Mouse (Mus musculus): ENCODE measurements at regions not wholly inside any gene's neighbourhood (a gene's known extent, or its start where the extent isn't known, plus 50 kb on each side); places are given as distances from the start of the nearest gene placed in this dataset.

- H3K4me1 ChIP-seq (ENCODE audit: control insufficient read depth in 1 of 2, insufficient read depth in 2 of 2): no peaks in the 10 kb centered on the region
- TF ChIP-seq IRF4 (IDR thresholded peaks at IDR 0.05; ENCODE audit: low read depth, low read length) (no peak), JUN (IDR thresholded peaks at IDR 0.05; ENCODE audit: insufficient read depth, low read depth, low read length) (no peak), MXI1 (IDR thresholded peaks at IDR 0.05; ENCODE audit: low read depth, low read length) (no peak), TCF12 (IDR thresholded peaks at IDR 0.05; ENCODE audit: low read depth, low read length) (no peak), USF1 (IDR thresholded peaks at IDR 0.05; ENCODE audit: low read depth, low read length) (no peak), ETS1 (conservative IDR thresholded peaks at IDR 0.05; ENCODE audit: low read depth, low read length) (no peak), TBP (conservative IDR thresholded peaks at IDR 0.05; ENCODE audit: low read depth, low read length) (no peak), ZMIZ1 (IDR thresholded peaks at IDR 0.05; ENCODE audit: low read depth, low read length) (no peak), UBTF (IDR thresholded peaks at IDR 0.05; ENCODE audit: low read depth, low read length) (no peak), MAZ (IDR thresholded peaks at IDR 0.05; ENCODE audit: low read depth, low read length) (no peak)
- dilution Hi-C loops (cut with MboI; ENCODE audit: extremely low pct_ligation_motif_present, extremely low pct_unique_long_range_greater_than_20kb, low sequenced_read_pairs) (no loop called here), in situ Hi-C loops (cut with MboI; ENCODE audit: low pct_ligation_motif_present, low pct_unique_long_range_greater_than_20kb, low sequenced_read_pairs) (no loop called here)
- no peak overlapping the region for H3K9ac ChIP-seq (ENCODE audit: insufficient read depth, low read depth)
- peaks cover 77% of the 10 kb centered on the region for H3K9me3 ChIP-seq (replicated peaks; ENCODE audit: low read length)
- no peaks in the 10 kb centered on the region for H3K79me2 ChIP-seq (replicated peaks; ENCODE audit: control insufficient read depth, extremely low read depth, insufficient read depth, poor library complexity, severe bottlenecking)
- H3K36me3 ChIP-seq (replicated peaks in 1 of 2; ENCODE audit: control insufficient read depth in 1 of 2, insufficient read depth in 1 of 2, low read length in 1 of 2): no peaks in the 10 kb centered on the region
- no peak overlapping the region for H3K4me2 ChIP-seq (ENCODE audit: insufficient read depth, low read depth, poor library complexity, severe bottlenecking)
- H3K27ac ChIP-seq (ENCODE audit: insufficient read depth, low read depth): no peak overlapping the region
- DNase-seq (ENCODE audit: extremely low read depth): no peak
- no peaks in the 10 kb centered on the region for H3K27me3 ChIP-seq (replicated peaks)
- H3K4me3 ChIP-seq (replicated peaks in 1 of 3; ENCODE audit: low read depth in 2 of 3, low read length in 2 of 3, poor library complexity in 1 of 3): no peak overlapping the region
Observed at GRCm38 (mm10) chr6:93014534-93014933, 71.2 kb upstream of the Adamts9 start.

- no peak for TF ChIP-seq NRF1 (IDR thresholded peaks at IDR 0.05; ENCODE audit: low read depth, low read length)
- TF ChIP-seq SIN3A (IDR thresholded peaks at IDR 0.05; ENCODE audit: low read length): no peak
- TF ChIP-seq ELF1 (IDR thresholded peaks at IDR 0.05; ENCODE audit: low read depth, low read length): no peak
- TF ChIP-seq TBP (conservative IDR thresholded peaks at IDR 0.05; ENCODE audit: low read depth, low read length): no peak
- no peak for TF ChIP-seq BHLHE40 (IDR thresholded peaks at IDR 0.05; ENCODE audit: low read depth, low read length)
- no peak for TF ChIP-seq RCOR1 (conservative IDR thresholded peaks at IDR 0.05; ENCODE audit: low read depth, low read length)
- TF ChIP-seq ZKSCAN1 (IDR thresholded peaks at IDR 0.05; ENCODE audit: borderline replicate concordance, low read depth, low read length): no peak
- no peak for TF ChIP-seq ETS1 (conservative IDR thresholded peaks at IDR 0.05; ENCODE audit: low read depth, low read length)
- no peak for TF ChIP-seq TCF12 (IDR thresholded peaks at IDR 0.05; ENCODE audit: low read depth, low read length)
- no peak for TF ChIP-seq ZMIZ1 (IDR thresholded peaks at IDR 0.05; ENCODE audit: low read depth, low read length)
- TF ChIP-seq POLR2A (IDR thresholded peaks at IDR 0.05; ENCODE audit: low read depth, low read length): no peak
- H3K9ac ChIP-seq (ENCODE audit: insufficient read depth, low read depth): no peak overlapping the region
- no peak overlapping the region for H3K27ac ChIP-seq (ENCODE audit: insufficient read depth, low read depth)
- H3K4me2 ChIP-seq (ENCODE audit: insufficient read depth, low read depth, poor library complexity, severe bottlenecking): no peak overlapping the region
- no peaks in the 10 kb centered on the region for H3K36me3 ChIP-seq (replicated peaks in 1 of 2; ENCODE audit: control insufficient read depth in 1 of 2, insufficient read depth in 1 of 2, low read length in 1 of 2)
- H3K9me3 ChIP-seq (replicated peaks; ENCODE audit: low read length): peaks cover 57% of the 10 kb centered on the region
- H3K79me2 ChIP-seq (replicated peaks; ENCODE audit: control insufficient read depth, extremely low read depth, insufficient read depth, poor library complexity, severe bottlenecking): no peaks in the 10 kb centered on the region
- H3K4me3 ChIP-seq (replicated peaks in 1 of 3; ENCODE audit: low read depth in 2 of 3, low read length in 2 of 3, poor library complexity in 1 of 3): no peak overlapping the region
- dilution Hi-C loops (cut with MboI; ENCODE audit: extremely low pct_ligation_motif_present, extremely low pct_unique_long_range_greater_than_20kb, low sequenced_read_pairs): no loop called here
- in situ Hi-C loops (cut with MboI; ENCODE audit: low pct_ligation_motif_present, low pct_unique_long_range_greater_than_20kb, low sequenced_read_pairs): no loop called here
- no peaks in the 10 kb centered on the region for H3K27me3 ChIP-seq (replicated peaks)
- no peak for DNase-seq (ENCODE audit: extremely low read depth)
- no peaks in the 10 kb centered on the region for H3K4me1 ChIP-seq (ENCODE audit: control insufficient read depth in 1 of 2, insufficient read depth in 2 of 2)
Observed at GRCm38 (mm10) chr6:93011906-93012305, 68.6 kb upstream of the Adamts9 start.
